Comparison of ENCODE assay signal across 27 mouse cellular contexts in the genomic region with DNA sequence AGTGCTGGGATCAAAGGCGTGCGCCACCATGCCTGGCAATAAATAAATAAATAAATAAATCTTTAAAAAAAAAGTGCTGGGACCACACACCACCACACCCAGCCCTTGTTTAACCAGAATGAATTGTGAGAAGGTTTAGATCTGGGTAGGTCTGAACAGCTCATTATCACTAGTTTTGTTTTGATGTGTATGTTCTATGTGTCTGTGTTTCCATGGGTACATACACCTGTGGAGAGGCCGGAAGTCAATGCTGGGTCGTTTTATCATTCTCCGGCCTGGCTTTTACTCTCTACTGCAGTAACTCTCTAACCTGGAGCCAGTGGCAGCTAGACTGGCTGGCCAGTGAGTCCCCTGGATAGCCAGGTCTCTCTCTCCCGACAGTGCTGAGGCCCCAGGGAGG. TPM values are rescaled to one million over a fixed set of nuclear protein-coding genes. Genes with fewer than 3 reads are reported as not detected.
"Had no signal": no experiment of that assay in that cellular context is flagged by ENCODE, and none has a peak within 500 bp of the region (broad histone marks: within the 10 kb centered on the region; RNA-seq: fewer than 3 reads in every experiment).

No protein-coding gene starts in this region.

- ATAC-seq: liver, embryonic 12.5 days; lung, postnatal 0 days; midbrain, embryonic 13.5 days; midbrain, embryonic 16.5 days had no signal

- H3K9me3 ChIP-seq: limb, embryonic 12.5 days; limb, embryonic 15.5 days; liver, embryonic 12.5 days; megakaryocyte, embryonic 14.5 days; midbrain, embryonic 10.5 days; midbrain, embryonic 13.5 days; neural tube, embryonic 12.5 days; neural tube, embryonic 15.5 days had no signal

- H3K27ac ChIP-seq: left cerebral cortex, adult 2 months; limb, embryonic 12.5 days; limb, embryonic 15.5 days; liver, embryonic 12.5 days; midbrain, embryonic 10.5 days; midbrain, embryonic 13.5 days; neural tube, embryonic 12.5 days; neural tube, embryonic 15.5 days; stomach, postnatal 0 days had no signal

- H3K4me1 ChIP-seq: limb, embryonic 12.5 days; limb, embryonic 15.5 days; liver, embryonic 12.5 days; megakaryocyte, embryonic 14.5 days; midbrain, embryonic 10.5 days; midbrain, embryonic 13.5 days; neural tube, embryonic 12.5 days; neural tube, embryonic 15.5 days had no signal

- H3K9ac ChIP-seq: limb, embryonic 12.5 days; limb, embryonic 15.5 days; liver, embryonic 12.5 days; midbrain, embryonic 13.5 days; neural tube, embryonic 12.5 days; neural tube, embryonic 15.5 days had no signal

- H3K27me3 ChIP-seq: limb, embryonic 15.5 days; liver, embryonic 12.5 days; midbrain, embryonic 13.5 days; neural tube, embryonic 12.5 days; neural tube, embryonic 15.5 days had no signal

- H3K4me2 ChIP-seq: limb, embryonic 12.5 days; limb, embryonic 15.5 days; liver, embryonic 12.5 days; midbrain, embryonic 13.5 days; neural tube, embryonic 12.5 days; neural tube, embryonic 15.5 days had no signal

- H3K4me3 ChIP-seq: left cerebral cortex, adult 2 months; limb, embryonic 12.5 days; limb, embryonic 15.5 days; liver, embryonic 12.5 days; megakaryocyte, embryonic 14.5 days; midbrain, embryonic 10.5 days; midbrain, embryonic 13.5 days; neural tube, embryonic 12.5 days; neural tube, embryonic 15.5 days had no signal

- DNase-seq: kidney, postnatal 10 days; kidney, postnatal 36 days; layer of hippocampus, postnatal 36 days; left cerebral cortex, postnatal 4 days; lung, adult 2 months; lung, postnatal 36 days; right cerebral cortex, adult 18-20 months; right cerebral cortex, postnatal 14 days; right cerebral cortex, postnatal 4 days; thymus, adult 2 months; thymus, postnatal 14 days; thymus, postnatal 4 days had no signal

- H3K36me3 ChIP-seq: neural tube, embryonic 15.5 days had no signal

RNA-seq across cellular contexts. Expression of gene Gjd3, which starts 8.1 kb away (rescaled TPM):
- polyA plus RNA-seq: kidney, embryonic 14.5 days; liver, embryonic 12.5 days; liver, embryonic 16.5 days; midbrain, embryonic 10.5 days; stomach, embryonic 14.5 days had no signal
